Mouse (Mus musculus): ENCODE measurements around the gene Ephb2.

GRCm38 (mm10) chr4:136637563-136638229, 198.1 kb downstream of the Ephb2 start:
- TF ChIP-seq EP300 (IDR thresholded peaks at IDR 0.05; ENCODE audit: low read depth) (no peak), CTCF (IDR thresholded peaks at IDR 0.05; ENCODE audit: low read depth) (no peak)
